Mouse (Mus musculus) embryo, embryonic 11 days (tissue): Measurements from ENCODE around the gene Mrpl17.

Source experiments
- DNase-seq: peaks from one replicate; pipeline ENCODE4 v3.0.0-alpha.2; 2015

The Mrpl17 gene

GRCm38 (mm10) chr7:105784556-105784955, 26.3 kb downstream of the Mrpl17 start:
- DNase-seq, result peak; percentile 29

GRCm38 (mm10) chr7:105783861-105784260, 27.0 kb downstream of the Mrpl17 start:
- DNase-seq, result no peak

- peak; percentile 67 for DNase-seq
These were observed 32.2 kb downstream of the Mrpl17 start for GRCm38 (mm10) chr7:105778553-105779265.

- peak; percentile 86 for DNase-seq
These were observed 32.9 kb downstream of the Mrpl17 start for GRCm38 (mm10) chr7:105777797-105778552.

- DNase-seq, result no peak
These were observed 33.6 kb downstream of the Mrpl17 start for GRCm38 (mm10) chr7:105777316-105777715.

GRCm38 (mm10) chr7:105776026-105776425, 34.9 kb downstream of the Mrpl17 start:
- no peak for DNase-seq

- no peak for DNase-seq
These were observed 36.2 kb downstream of the Mrpl17 start for GRCm38 (mm10) chr7:105774661-105775060.

- no peak for DNase-seq
These were observed 37.9 kb downstream of the Mrpl17 start for GRCm38 (mm10) chr7:105773041-105773440.

GRCm38 (mm10) chr7:105772331-105772730, 38.6 kb downstream of the Mrpl17 start:
- no peak for DNase-seq

GRCm38 (mm10) chr7:105769959-105770358, 40.9 kb downstream of the Mrpl17 start:
- DNase-seq, result no peak

- peak; percentile 69 for DNase-seq
These were observed 43.2 kb downstream of the Mrpl17 start for GRCm38 (mm10) chr7:105767729-105768165.

- no peak for DNase-seq
These were observed 46.6 kb downstream of the Mrpl17 start for GRCm38 (mm10) chr7:105764331-105764730.

GRCm38 (mm10) chr7:105762517-105763270, 48.2 kb downstream of the Mrpl17 start:
- DNase-seq, result peak; percentile 26

- no peak for DNase-seq
These were observed 49.0 kb downstream of the Mrpl17 start for GRCm38 (mm10) chr7:105761813-105762484.

GRCm38 (mm10) chr7:105753281-105753680, 57.6 kb downstream of the Mrpl17 start:
- no peak for DNase-seq
